Mouse (Mus musculus) heart, postnatal 0 days (tissue): ENCODE results near the gene Glp1r.

Experiments used
- CTCF ChIP-seq: IDR thresholded peaks from 2 replicates; pipeline ENCODE4 v1.5.1; 2016; ENCODE audit warnings: antibody characterized with exemption, control low read depth, low read depth
- EP300 ChIP-seq: IDR thresholded peaks from 2 replicates; pipeline ENCODE4 v1.6.1; 2016; ENCODE audit warnings: antibody characterized with exemption, low read depth

DNA sequence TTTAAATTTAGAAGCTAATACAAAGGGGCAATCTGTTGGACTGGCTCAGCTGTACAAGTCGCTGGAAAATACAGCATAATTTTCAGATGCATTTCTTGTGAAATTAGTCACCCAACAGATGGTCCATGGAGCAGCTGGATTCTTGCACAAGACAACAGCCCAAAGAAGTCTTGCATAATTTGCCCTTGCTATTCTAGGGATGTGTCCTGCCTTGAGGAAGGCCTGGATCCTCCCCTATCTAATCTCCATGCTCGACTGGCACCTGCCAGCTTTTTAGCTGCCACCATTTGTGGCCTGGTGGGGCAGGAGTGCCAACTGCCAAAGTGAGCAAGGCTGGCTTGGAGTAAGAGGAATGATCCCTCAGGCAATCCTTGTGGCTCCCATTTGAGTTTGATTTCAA is 75.7 kb downstream of the Glp1r start:
- TF ChIP-seq CTCF (no peak), EP300 (no peak)
